Mouse (Mus musculus): ENCODE results near the gene Vsig2.

- TF ChIP-seq CTCF (IDR thresholded peaks at IDR 0.05) (no peak), POLR2A (IDR thresholded peaks at IDR 0.05; ENCODE audit: insufficient read depth, low read depth, low read length) (no peak)
Observed at GRCm38 (mm10) chr9:37540226-37540625, 1.2 kb downstream of the Vsig2 start.
